Mouse (Mus musculus) olfactory bulb, adult 2 months (tissue): Measurements from ENCODE around the gene Cldn22.

Experiments used
- CTCF ChIP-seq: fragments of 200-500 bp; IDR thresholded peaks from 2 replicates; pipeline ENCODE4 v1.5.1; 2012; ENCODE audit warnings: low read depth, mild to moderate bottlenecking, low read length, moderate library complexity; ENCODE audit not compliant: insufficient read depth
- POLR2A ChIP-seq: fragments of 200-500 bp; IDR thresholded peaks from 2 replicates; pipeline ENCODE4 v1.6.1; 2012; ENCODE audit warnings: mild to moderate bottlenecking, low read depth, low read length, moderate library complexity; ENCODE audit not compliant: insufficient read depth

GRCm38 (mm10) chr8:47866568-47866967, 42.3 kb downstream of the Cldn22 start:
- TF ChIP-seq POLR2A, result no peak
- no peak for TF ChIP-seq CTCF
